Mouse (Mus musculus): ENCODE measurements around the gene Nup205.

Gene Nup205

GRCm38 (mm10) chr6:35251807-35252476 lies 74.7 kb downstream of the Nup205 start:
- DNase-seq = no peak

- DNase-seq = peak; percentile 87
Observed at GRCm38 (mm10) chr6:35252477-35253346, 75.5 kb downstream of the Nup205 start.

- DNase-seq = peak; percentile 14
Observed at GRCm38 (mm10) chr6:35253474-35253873, 76.3 kb downstream of the Nup205 start.

DNA sequence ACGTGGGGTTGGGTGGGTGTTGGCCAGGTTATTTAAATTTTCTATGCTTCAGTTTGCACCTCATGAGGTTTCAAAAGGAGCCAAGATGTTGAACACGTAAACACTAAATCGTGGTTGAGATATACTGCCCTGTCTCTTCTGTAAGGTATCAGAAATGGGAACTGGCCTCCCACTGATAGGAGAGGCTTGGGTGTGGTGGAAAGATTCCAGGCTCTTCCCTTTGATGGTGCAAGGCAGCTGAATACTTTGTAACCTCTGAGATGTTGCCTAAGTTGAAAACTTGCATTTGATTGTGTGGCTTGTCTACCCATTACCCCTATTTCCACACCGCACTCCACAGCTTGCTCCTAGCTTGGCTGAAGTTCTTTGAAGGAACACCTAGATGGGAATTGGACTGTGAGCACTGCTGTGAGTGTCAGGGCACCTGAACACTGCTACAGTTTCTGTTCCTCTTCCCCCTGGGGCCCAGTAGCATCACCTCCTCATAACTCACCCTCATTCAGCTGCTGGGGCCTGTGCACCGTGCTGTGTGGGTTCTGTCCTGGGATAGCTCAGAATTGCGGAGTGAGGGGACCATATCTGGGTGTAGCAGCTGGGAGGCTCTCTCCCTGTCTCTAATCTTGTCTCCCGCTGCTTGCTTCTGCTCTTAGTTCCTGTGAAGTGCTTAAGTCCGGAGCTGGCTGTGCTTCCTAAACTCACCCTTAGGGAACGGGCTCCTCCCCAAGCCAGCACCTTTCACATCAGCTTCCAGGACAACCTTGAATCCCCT lies 77.1 kb downstream of the Nup205 start:
- DNase-seq = no peak

DNA sequence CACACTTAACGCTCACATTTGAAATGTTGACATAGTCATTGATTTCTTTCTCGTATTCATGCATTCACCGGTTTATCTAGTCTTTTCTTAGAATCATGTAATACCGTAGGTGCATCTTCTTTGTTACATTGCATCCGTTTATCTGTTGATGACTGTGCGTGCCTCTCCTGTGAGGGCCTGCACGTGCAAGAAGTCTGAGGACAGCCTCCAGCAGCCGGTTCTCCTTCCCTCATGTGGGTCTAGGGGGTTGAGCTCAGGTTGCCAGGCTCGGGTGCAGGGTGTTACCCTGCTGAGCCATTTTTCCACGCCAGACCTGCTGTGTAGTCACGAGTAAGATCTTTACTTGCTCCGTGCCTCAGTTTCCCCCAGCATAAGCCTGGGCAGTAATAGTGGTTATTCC lies 77.8 kb downstream of the Nup205 start:
- DNase-seq = no peak

GRCm38 (mm10) chr6:35256691-35257090 lies 79.5 kb downstream of the Nup205 start:
- no peak for DNase-seq

GRCm38 (mm10) chr6:35257626-35258190 lies 80.5 kb downstream of the Nup205 start:
- DNase-seq = no peak

DNA sequence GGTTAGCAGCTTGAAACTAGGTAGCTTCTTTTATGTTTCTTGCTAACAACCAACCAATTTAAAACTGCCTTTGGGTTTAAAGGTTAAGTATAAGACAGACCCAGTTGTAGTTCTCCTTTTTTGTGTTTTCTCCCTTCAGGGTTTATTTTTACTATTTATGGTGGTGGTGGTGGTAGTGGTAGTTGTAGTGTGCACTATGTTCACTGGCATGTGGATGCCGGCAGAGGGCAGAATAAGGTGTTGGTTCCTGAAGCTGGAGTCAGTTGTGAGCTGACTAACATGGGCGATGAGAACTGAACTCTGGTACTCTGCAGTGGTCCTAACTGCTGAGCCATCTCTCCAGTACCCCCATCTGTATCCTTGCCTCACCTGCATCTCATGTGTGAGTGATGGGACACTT lies 81.7 kb downstream of the Nup205 start:
- DNase-seq = no peak

GRCm38 (mm10) chr6:35259526-35259925 lies 82.3 kb downstream of the Nup205 start:
- DNase-seq = no peak

GRCm38 (mm10) chr6:35260531-35260930 lies 83.3 kb downstream of the Nup205 start:
- DNase-seq = no peak

- DNase-seq = no peak
Observed at GRCm38 (mm10) chr6:35265580-35266278, 88.5 kb downstream of the Nup205 start.

GRCm38 (mm10) chr6:35268711-35269110 lies 91.5 kb downstream of the Nup205 start:
- no peak for DNase-seq

- DNase-seq = no peak
Observed at GRCm38 (mm10) chr6:35269643-35270042, 92.4 kb downstream of the Nup205 start.

GRCm38 (mm10) chr6:35271094-35271855 lies 94.1 kb downstream of the Nup205 start:
- peak; percentile 19 for DNase-seq

DNA sequence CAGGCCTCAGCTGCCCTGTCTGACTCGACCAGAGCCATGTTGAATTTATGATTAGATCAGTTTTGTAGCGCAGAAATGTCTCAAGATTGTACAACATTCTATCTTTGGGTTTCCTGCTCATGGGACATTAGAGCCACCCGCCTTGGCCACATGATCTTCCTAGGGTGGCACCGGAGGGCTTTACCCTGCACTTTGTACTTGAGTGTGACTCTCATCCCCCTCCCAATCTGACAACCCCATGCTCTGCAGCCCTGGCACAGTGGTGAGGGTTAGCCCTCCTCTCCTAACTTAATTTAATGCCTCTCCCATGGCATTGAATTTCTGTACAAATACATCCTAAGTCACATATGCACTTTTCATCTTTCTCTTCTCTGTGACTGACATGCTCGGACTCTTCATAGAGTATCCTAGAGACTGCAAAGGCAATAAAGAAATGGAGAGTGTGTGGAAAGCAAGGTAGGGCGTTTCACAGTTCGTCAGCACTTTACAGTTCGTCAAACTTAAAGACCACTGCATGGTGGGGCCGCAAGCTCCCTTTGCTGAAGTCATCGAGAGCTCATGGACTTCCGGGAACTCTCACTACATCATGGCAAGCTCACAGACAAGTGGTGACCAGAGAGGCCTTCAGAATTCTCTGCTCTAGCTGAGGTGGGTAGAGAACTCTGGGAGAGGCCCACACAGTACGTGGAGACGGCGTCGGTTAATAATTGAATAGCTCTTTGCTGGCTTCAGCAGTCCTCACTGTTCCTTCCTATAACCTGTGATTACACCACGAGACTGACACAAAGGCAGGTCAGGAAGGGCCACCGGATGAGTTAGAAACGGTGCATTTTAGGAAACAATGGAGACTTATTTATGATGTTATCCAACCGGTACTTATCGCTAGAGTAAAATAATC lies 94.9 kb downstream of the Nup205 start:
- DNase-seq = no peak

DNA sequence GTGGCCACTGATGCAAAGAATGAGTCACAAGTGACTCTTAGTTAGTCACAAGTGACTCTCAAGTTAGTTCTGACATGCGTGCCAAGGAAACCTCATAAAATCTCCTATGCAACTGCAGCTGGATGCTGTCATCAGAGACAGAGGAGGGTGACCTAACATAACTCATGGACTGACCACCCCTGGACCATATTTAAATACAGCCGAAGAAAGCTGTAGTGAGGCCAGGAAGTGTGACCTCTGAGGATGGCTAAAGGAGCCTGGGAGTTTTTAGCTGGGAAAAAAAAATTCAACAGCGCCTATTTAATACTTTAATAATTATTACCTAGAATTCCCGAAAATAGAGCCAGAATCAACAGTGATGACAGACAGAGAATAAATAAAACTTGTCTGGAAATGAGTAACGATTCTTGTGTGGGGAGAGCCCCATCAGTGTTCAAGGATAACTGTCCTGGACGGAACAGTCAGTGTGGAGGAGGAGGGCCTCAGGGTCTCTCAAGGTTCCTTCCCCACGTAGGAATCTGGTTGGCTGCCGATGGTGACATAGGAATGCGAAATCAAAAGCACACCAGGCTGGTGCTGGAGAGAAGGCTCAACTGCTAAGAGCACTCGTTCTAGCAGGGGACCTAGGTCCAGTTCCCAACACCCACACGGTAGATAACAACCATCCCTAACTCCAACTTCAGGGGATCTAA lies 96.3 kb downstream of the Nup205 start:
- no peak for DNase-seq

GRCm38 (mm10) chr6:35277903-35278587 lies 100.8 kb downstream of the Nup205 start:
- DNase-seq = no peak

DNA sequence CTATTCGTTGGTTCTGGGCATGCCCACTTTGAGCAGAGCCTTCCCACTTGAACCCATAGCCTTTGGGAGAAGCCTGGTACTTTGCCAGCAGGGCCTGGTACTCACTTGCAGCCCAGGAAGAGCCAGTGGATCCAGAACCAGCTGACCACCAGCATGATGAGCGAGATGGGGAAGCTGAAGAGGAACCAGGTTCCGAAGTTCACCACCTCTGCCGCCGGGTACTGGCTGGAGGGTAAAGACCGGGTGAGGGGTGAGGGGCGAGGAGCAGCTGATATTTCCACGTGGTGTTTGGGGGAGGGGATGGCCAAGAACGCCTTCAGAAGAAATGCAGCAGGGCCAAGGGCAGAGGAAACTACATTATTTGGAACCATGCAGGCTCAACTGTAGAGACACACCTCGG lies 102.1 kb downstream of the Nup205 start:
- DNase-seq = no peak

- no peak for DNase-seq
Observed at GRCm38 (mm10) chr6:35288114-35288761, 111.0 kb downstream of the Nup205 start.
